Mouse (Mus musculus): ENCODE data around the gene Rab11fip2. TPM values are rescaled to one million over a fixed set of nuclear protein-coding genes. Genes with fewer than 3 reads are reported as not detected.

The Rab11fip2 gene
- total RNA-seq, 2 experiments from 2014 or later, result 14.5 to 20.3 TPM

DNA sequence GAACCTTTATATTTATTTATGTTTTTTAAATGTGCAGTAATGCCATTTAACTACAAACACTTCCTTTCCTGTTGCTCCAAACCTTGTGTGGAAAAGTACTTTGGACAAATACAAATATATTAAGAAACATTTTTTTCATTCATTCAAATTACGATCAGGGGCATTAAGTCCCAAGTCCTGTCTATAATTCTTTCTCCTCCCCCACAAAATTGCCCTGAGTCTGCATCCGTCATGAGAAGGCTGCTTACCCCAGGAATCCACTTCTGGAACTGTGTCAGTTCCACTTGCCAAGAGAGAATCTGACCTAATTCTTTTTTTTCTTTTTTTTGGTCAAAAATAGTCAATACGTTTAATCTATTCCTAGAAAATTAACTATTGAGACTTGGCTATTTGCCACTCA, 90.4 kb downstream of the Rab11fip2 start:
- DNase-seq, result no peak
